8 mouse cellular contexts compared by ENCODE assay signal in genomic region chr7:138845544-138846391, GRCm38 (mm10). TPM values are rescaled to one million over a fixed set of nuclear protein-coding genes. Genes with fewer than 3 reads are reported as not detected.
DNase-seq lines count a peak whose midpoint lies in the region; ATAC-seq and TF ChIP-seq lines count a peak whose summit lies in the region.

Ppp2r2d (plus strand) TSS chr7:138846079.
Mapk1ip1 (minus strand) TSS chr7:138846273.

- H3K27ac ChIP-seq in CH12.LX (ENCODE audit: insufficient read depth, low read depth): peak within 1 kb of the TSS; percentile 82
- peak within 1 kb of the TSS; percentile 86 for H3K27ac ChIP-seq in forebrain, embryonic 11.5 days (ENCODE audit: low read depth, low read length)
- H3K27ac ChIP-seq in heart, embryonic 16.5 days (ENCODE audit: low read length): peak within 1 kb of the TSS; percentile 97
- H3K27ac ChIP-seq in liver, embryonic 15.5 days (replicated peaks): peak within 1 kb of the TSS; percentile 96
- peak within 1 kb of the TSS; percentile 82 for H3K27ac ChIP-seq in neural tube, embryonic 12.5 days

- TF ChIP-seq RAD21 in CH12.LX (IDR thresholded peaks at IDR 0.05; ENCODE audit: low read depth, low read length): no peak; the same call in 1 of the 2 replicates

- WGBS in forebrain, embryonic 11.5 days: under 1% methylated on average over 48 of the region's 51 CpGs
- WGBS in heart, embryonic 16.5 days: under 1% methylated on average over 51 of the region's 51 CpGs
- under 1% methylated on average over 51 of the region's 51 CpGs for WGBS in liver, embryonic 15.5 days (ENCODE audit: insufficient replicate concordance)
- WGBS in neural tube, embryonic 12.5 days: under 1% methylated on average over 51 of the region's 51 CpGs

- TF ChIP-seq CTCF in CH12.LX (conservative IDR thresholded peaks at IDR 0.05 in 1 of 2, IDR thresholded peaks at IDR 0.05 in 1 of 2; ENCODE audit: low read depth in 2 of 2, low read length in 2 of 2): peak; percentile 76 to 80

- peaks cover 25% of the 10 kb centered on the region for H3K79me2 ChIP-seq in CH12.LX (replicated peaks; ENCODE audit: control insufficient read depth, extremely low read depth, insufficient read depth, poor library complexity, severe bottlenecking)

- peak within 1 kb of the TSS; percentile 77 to 100 (median 96) for H3K4me3 ChIP-seq in CH12.LX (replicated peaks in 1 of 3; ENCODE audit: low read depth in 2 of 3, low read length in 2 of 3, poor library complexity in 1 of 3)
- H3K4me3 ChIP-seq in forebrain, embryonic 11.5 days (ENCODE audit: low read depth, low read length): peak within 1 kb of the TSS; percentile 99
- H3K4me3 ChIP-seq in heart, embryonic 16.5 days (ENCODE audit: low read length): peak within 1 kb of the TSS; percentile 99
- peak within 1 kb of the TSS; percentile 96 for H3K4me3 ChIP-seq in liver, embryonic 15.5 days (replicated peaks)
- H3K4me3 ChIP-seq in neural tube, embryonic 12.5 days: peak within 1 kb of the TSS; percentile 100

- dilution Hi-C loops in CH12.LX (cut with MboI; ENCODE audit: extremely low pct_ligation_motif_present, extremely low pct_unique_long_range_greater_than_20kb, low sequenced_read_pairs): no loop called here

- peaks cover 12 to 33% of the 10 kb centered on the region in 2 experiments for H3K4me1 ChIP-seq in CH12.LX (ENCODE audit: control insufficient read depth in 1 of 2, insufficient read depth in 2 of 2)
- peaks cover 14% of the 10 kb centered on the region for H3K4me1 ChIP-seq in forebrain, embryonic 11.5 days (replicated peaks; ENCODE audit: control insufficient read depth, insufficient read depth, low read length)
- H3K4me1 ChIP-seq in heart, embryonic 16.5 days (ENCODE audit: control insufficient read depth, insufficient read depth, low read length): peaks cover 34% of the 10 kb centered on the region
- peaks cover 56% of the 10 kb centered on the region for H3K4me1 ChIP-seq in liver, embryonic 15.5 days (replicated peaks)
- H3K4me1 ChIP-seq in neural tube, embryonic 12.5 days: peaks cover 65% of the 10 kb centered on the region

- peak within 1 kb of the TSS; percentile 98 for H3K9ac ChIP-seq in CH12.LX (ENCODE audit: insufficient read depth, low read depth)
- peak within 1 kb of the TSS; percentile 93 for H3K9ac ChIP-seq in forebrain, embryonic 11.5 days (ENCODE audit: low read length)
- H3K9ac ChIP-seq in heart, embryonic 16.5 days (ENCODE audit: low read length): peak within 1 kb of the TSS; percentile 99
- H3K9ac ChIP-seq in liver, embryonic 15.5 days: peak within 1 kb of the TSS; percentile 97
- H3K9ac ChIP-seq in neural tube, embryonic 12.5 days: peak within 1 kb of the TSS; percentile 96

- ATAC-seq in forebrain, embryonic 11.5 days (replicated peaks; ENCODE audit: low FRiP score): peak; percentile 96
- peak; percentile 95 for ATAC-seq in heart, embryonic 16.5 days (replicated peaks; ENCODE audit: extremely low read depth, insufficient read depth, low FRiP score)
- peak; percentile 93 for ATAC-seq in liver, embryonic 15.5 days (ENCODE audit: insufficient read depth)
- peak; percentile 87 for ATAC-seq in neural tube, embryonic 12.5 days (ENCODE audit: low FRiP score, low read depth)

- in situ Hi-C loops in CH12.LX (cut with MboI; ENCODE audit: low pct_ligation_motif_present, low pct_unique_long_range_greater_than_20kb, low sequenced_read_pairs): loop anchor here (25.0 kb wide), 1 partner anchor 1358 kb away; no protein-coding TSS in a partner anchor

- peak; percentile 84 for TF ChIP-seq POLR2A in CH12.LX (IDR thresholded peaks at IDR 0.05; ENCODE audit: low read depth, low read length)

- H3K9me3 ChIP-seq in CH12.LX (replicated peaks; ENCODE audit: low read length): no peaks in the 10 kb centered on the region
- H3K9me3 ChIP-seq in forebrain, embryonic 11.5 days (ENCODE audit: control insufficient read depth, low read length): no peaks in the 10 kb centered on the region
- H3K9me3 ChIP-seq in heart, embryonic 16.5 days (replicated peaks; ENCODE audit: control insufficient read depth, low read length): no peaks in the 10 kb centered on the region
- H3K9me3 ChIP-seq in liver, embryonic 15.5 days (replicated peaks): no peaks in the 10 kb centered on the region
- H3K9me3 ChIP-seq in neural tube, embryonic 12.5 days: no peaks in the 10 kb centered on the region

- no peak for TF ChIP-seq EP300 in CH12.LX (IDR thresholded peaks at IDR 0.05; ENCODE audit: low read length)

- peak; percentile 93 for DNase-seq in CH12.LX (ENCODE audit: extremely low read depth)
- peak; percentile 86 for DNase-seq in c-Kit-positive CD71-positive TER-119-negative erythroid progenitor cells, embryonic 14.5 days (ENCODE audit: low read depth)
- peak; percentile 99 for DNase-seq in forebrain, embryonic 11.5 days (ENCODE audit: low spot score)
- DNase-seq in kidney, postnatal 36 days: peak; percentile 96 to 98
- DNase-seq in telencephalon, adult 2 months (ENCODE audit: low read depth, low spot score): peak; percentile 94

- H3K36me3 ChIP-seq in CH12.LX (replicated peaks in 1 of 2; ENCODE audit: control insufficient read depth in 1 of 2, insufficient read depth in 1 of 2, low read length in 1 of 2): peaks cover 7 to 34% of the 10 kb centered on the region in 2 experiments
- no peaks in the 10 kb centered on the region for H3K36me3 ChIP-seq in forebrain, embryonic 11.5 days (ENCODE audit: control insufficient read depth, insufficient read depth, low read length)
- peaks cover 6% of the 10 kb centered on the region; the same call in 1 of the 2 replicates for H3K36me3 ChIP-seq in heart, embryonic 16.5 days (ENCODE audit: control insufficient read depth, insufficient read depth)
- H3K36me3 ChIP-seq in liver, embryonic 15.5 days (replicated peaks): peaks cover 15% of the 10 kb centered on the region
- 0 out of 2 replicates have a peak, but pooled peaks cover 3% of the 10 kb centered on the region for H3K36me3 ChIP-seq in neural tube, embryonic 12.5 days

- peak within 1 kb of the TSS; percentile 93 for H3K4me2 ChIP-seq in CH12.LX (ENCODE audit: insufficient read depth, low read depth, poor library complexity, severe bottlenecking)
- H3K4me2 ChIP-seq in forebrain, embryonic 11.5 days (ENCODE audit: low read depth, low read length, severe bottlenecking): peak within 1 kb of the TSS; percentile 84
- H3K4me2 ChIP-seq in heart, embryonic 16.5 days (ENCODE audit: low read depth, low read length): peak within 1 kb of the TSS; percentile 94
- H3K4me2 ChIP-seq in liver, embryonic 15.5 days: peak within 1 kb of the TSS; percentile 96
- H3K4me2 ChIP-seq in neural tube, embryonic 12.5 days (replicated peaks): peak within 1 kb of the TSS; percentile 75

- H3K27me3 ChIP-seq in CH12.LX (replicated peaks): no peaks in the 10 kb centered on the region
- H3K27me3 ChIP-seq in forebrain, embryonic 11.5 days (ENCODE audit: control insufficient read depth, insufficient read depth, low read length): no peaks in the 10 kb centered on the region
- H3K27me3 ChIP-seq in heart, embryonic 16.5 days (ENCODE audit: control insufficient read depth, insufficient read depth, low read length): no peaks in the 10 kb centered on the region
- no peaks in the 10 kb centered on the region for H3K27me3 ChIP-seq in liver, embryonic 15.5 days
- no peaks in the 10 kb centered on the region for H3K27me3 ChIP-seq in neural tube, embryonic 12.5 days (replicated peaks)

TF ChIP-seq in CH12.LX, 34 proteins besides CTCF, POLR2A, EP300 and RAD21 (continues in another document):
- TF ChIP-seq SIN3A (IDR thresholded peaks at IDR 0.05; ENCODE audit: low read length): peak; percentile 62; the same call in 1 of the 2 replicates
- 0 out of 2 replicates have a peak, but pooled peaks have one; percentile 21 for TF ChIP-seq ZMIZ1 (IDR thresholded peaks at IDR 0.05; ENCODE audit: low read depth, low read length)
- peak; percentile 23; the same call in 1 of the 2 replicates for TF ChIP-seq MAZ (IDR thresholded peaks at IDR 0.05; ENCODE audit: low read depth, low read length)
- 0 out of 2 replicates have a peak, but pooled peaks have one; percentile 24 for TF ChIP-seq JUND (conservative IDR thresholded peaks at IDR 0.05; ENCODE audit: low read depth, low read length)
- TF ChIP-seq MXI1 (IDR thresholded peaks at IDR 0.05; ENCODE audit: low read depth, low read length): peak; percentile 60
- no peak for TF ChIP-seq ZKSCAN1 (IDR thresholded peaks at IDR 0.05; ENCODE audit: borderline replicate concordance, low read depth, low read length)
- TF ChIP-seq TBP (conservative IDR thresholded peaks at IDR 0.05; ENCODE audit: low read depth, low read length): no peak
- peak; percentile 75; the same call in 1 of the 2 replicates for TF ChIP-seq KAT2A (IDR thresholded peaks at IDR 0.05; ENCODE audit: insufficient replicate concordance, low read length)
- no peak for TF ChIP-seq ZC3H11A (IDR thresholded peaks at IDR 0.05; ENCODE audit: low read depth, low read length)
- 0 out of 2 replicates have a peak, but pooled peaks have one; percentile 7 for TF ChIP-seq MEF2A (IDR thresholded peaks at IDR 0.05; ENCODE audit: borderline replicate concordance, low read depth, low read length)
- no peak for TF ChIP-seq USF2 (conservative IDR thresholded peaks at IDR 0.05; ENCODE audit: low read depth, low read length)
- TF ChIP-seq USF1 (IDR thresholded peaks at IDR 0.05; ENCODE audit: low read depth, low read length): no peak
- no peak for TF ChIP-seq E2F4 (IDR thresholded peaks at IDR 0.05; ENCODE audit: insufficient replicate concordance, low read depth, low read length)
- TF ChIP-seq SMC3 (IDR thresholded peaks at IDR 0.05; ENCODE audit: low read depth, low read length): 0 out of 2 replicates have a peak, but pooled peaks have one; percentile 14

RNA-seq across cellular contexts. Expression of gene Ppp2r2d, which starts in this region (rescaled TPM):
- 24.3 and 28.9 TPM in 2 replicates for total RNA-seq in CH12.LX (2012; rRNA removed)
- total RNA-seq in CH12.LX (2014; rRNA removed): 54.1 and 56.3 TPM in 2 replicates
- 39.6 and 46.0 TPM in 2 replicates for polyA plus RNA-seq in CH12.LX (2012; ENCODE audit: insufficient read length, low read depth)
- 72.9 and 73.9 TPM in 2 replicates for polyA plus RNA-seq in forebrain, embryonic 11.5 days (2014; fragmentation: Nextera tagmentation; extraction: Ambion mirVana)
- 22.7 and 26.6 TPM in 2 replicates for polyA plus RNA-seq in heart, embryonic 16.5 days (2015; fragmentation: Nextera tagmentation; extraction: Ambion mirVana)
- 13.9 and 14.0 TPM in 2 replicates for polyA plus RNA-seq in liver, embryonic 15.5 days (2015; fragmentation: Nextera tagmentation; extraction: Ambion mirVana)
- 75.1 and 81.4 TPM in 2 replicates for polyA plus RNA-seq in neural tube, embryonic 12.5 days (2016; fragmentation: Nextera tagmentation; extraction: Ambion mirVana)

RNA-seq across cellular contexts. Expression of gene Mapk1ip1, which starts in this region (rescaled TPM):
- total RNA-seq in CH12.LX (2012; rRNA removed): 3.6 and 5.1 TPM in 2 replicates
- 3.2 and 4.2 TPM in 2 replicates for total RNA-seq in CH12.LX (2014; rRNA removed)
- 5.2 and 6.6 TPM in 2 replicates for polyA plus RNA-seq in CH12.LX (2012; ENCODE audit: insufficient read length, low read depth)
- 13.0 and 14.7 TPM in 2 replicates for polyA plus RNA-seq in forebrain, embryonic 11.5 days (2014; fragmentation: Nextera tagmentation; extraction: Ambion mirVana)
- polyA plus RNA-seq in heart, embryonic 16.5 days (2015; fragmentation: Nextera tagmentation; extraction: Ambion mirVana): 15.4 TPM in 2 replicates
- polyA plus RNA-seq in liver, embryonic 15.5 days (2015; fragmentation: Nextera tagmentation; extraction: Ambion mirVana): 3.0 and 4.6 TPM in 2 replicates
- 20.0 and 20.1 TPM in 2 replicates for polyA plus RNA-seq in neural tube, embryonic 12.5 days (2016; fragmentation: Nextera tagmentation; extraction: Ambion mirVana)

Comparison
In these comparisons a context has a peak if more than half of its experiments do, and no peak if none do; other contexts are left out.
1. Peak in every context shown above with its lines: DNase-seq, ATAC-seq, H3K4me3 ChIP-seq and H3K27ac ChIP-seq.